Mouse (Mus musculus) spleen, adult 2 months (tissue): Measurements from ENCODE around the gene Mfap2. TPM values are rescaled to one million over a fixed set of nuclear protein-coding genes. Genes with fewer than 3 reads are reported as not detected.

Source experiments
- DNase-seq, 2 experiments: peaks; one replicate each; pipeline versions ENCODE4 v3.0.0 to v3.0.0-alpha.2; 2012 to 2021; ENCODE audit warnings: low spot score in 2 of 2, low read depth in 1 of 2
- H3K27ac ChIP-seq: fragments of 200-500 bp; 2 replicates; pipeline ENCODE4 v1.5.1; 2012; ENCODE audit warnings: low read length, inconsistent platforms; ENCODE audit not compliant: insufficient read depth
- H3K27me3 ChIP-seq: fragments of 200-500 bp; 2 replicates; pipeline ENCODE4 v1.6.1; 2012; ENCODE audit warnings: mild to moderate bottlenecking, moderate library complexity, low read length, inconsistent platforms; ENCODE audit not compliant: control insufficient read depth, insufficient read depth
- H3K36me3 ChIP-seq: fragments of 200-500 bp; 2 replicates; pipeline ENCODE4 v1.6.1; 2012; ENCODE audit warnings: mild to moderate bottlenecking, low read length, inconsistent platforms; ENCODE audit not compliant: control insufficient read depth, insufficient read depth
- H3K4me1 ChIP-seq: fragments of 200-500 bp; 2 replicates; pipeline ENCODE4 v1.6.1; 2011; ENCODE audit warnings: inconsistent platforms; ENCODE audit not compliant: control insufficient read depth, insufficient read depth, insufficient read length
- H3K4me3 ChIP-seq: fragments of 200-500 bp; 2 replicates; pipeline ENCODE4 v1.5.1; 2011; ENCODE audit warnings: mild to moderate bottlenecking, inconsistent platforms; ENCODE audit not compliant: insufficient read depth, insufficient read length; ENCODE audit errors: extremely low read depth
- CTCF ChIP-seq: fragments of 200-500 bp; IDR thresholded peaks from 2 replicates; pipeline ENCODE4 v1.5.1; 2011; ENCODE audit warnings: mild to moderate bottlenecking, inconsistent platforms; ENCODE audit not compliant: insufficient read depth, insufficient read length, insufficient replicate concordance; ENCODE audit errors: extremely low read depth
- POLR2A ChIP-seq: fragments of 200-500 bp; IDR thresholded peaks from 2 replicates; pipeline ENCODE4 v1.6.1; 2011; ENCODE audit warnings: low read depth, low read length, inconsistent platforms
- WGBS: fragments of 180-500 bp; shearing (Covaris S2); methylation state at CpG from one replicate; pipeline ENCODE4 v1.1.7; 2018; 5-methylcytosine and 5-hydroxymethylcytosine counted together
- polyA plus RNA-seq: library from polyadenylated mRNA; depleted of rRNA; stranded (reverse); fragments of >200 nt; gene quantifications from 2 replicates; pipeline ENCODE4 v1.2.3, GENCODE M21; 2012

The Mfap2 gene
- polyA plus RNA-seq, 1 experiment, result 3.1 TPM

DNA sequence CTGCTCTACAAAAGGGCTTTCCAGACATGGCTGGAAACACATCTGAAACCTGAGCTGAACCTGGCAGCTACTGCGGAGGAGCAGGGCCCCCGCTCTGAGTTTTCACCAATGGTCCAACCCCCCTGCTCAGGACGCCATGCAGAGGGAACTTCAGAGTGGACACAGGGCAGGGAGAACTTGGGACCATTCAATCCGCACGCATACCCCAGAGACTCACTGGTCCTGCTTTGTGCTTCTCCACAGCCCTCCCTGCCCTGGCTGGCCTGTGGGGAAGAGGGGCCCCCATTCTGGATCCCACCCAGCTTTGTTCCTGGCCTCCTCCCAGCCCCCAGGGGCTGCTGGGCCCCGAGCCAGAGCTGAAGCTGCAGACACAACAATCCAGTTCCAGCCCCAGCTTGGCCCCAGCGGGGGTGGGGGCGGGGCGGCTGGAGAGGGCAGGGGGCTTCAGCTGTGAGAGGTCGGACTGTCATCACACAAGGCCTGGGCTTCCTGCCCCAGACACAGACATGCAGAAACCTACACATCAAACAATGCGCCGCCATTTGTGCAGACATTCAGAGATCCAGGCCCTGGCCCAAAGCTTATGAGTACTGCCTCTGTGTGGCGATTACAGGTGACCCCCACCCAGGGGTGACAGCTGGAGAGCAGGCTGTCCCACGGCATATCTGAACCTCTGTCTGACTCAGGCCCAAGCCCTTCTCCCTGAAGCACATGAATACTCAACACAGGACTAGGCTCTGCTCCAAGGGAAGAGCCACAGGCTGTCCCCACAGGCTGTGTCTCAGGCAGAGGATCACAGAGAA, 10.8 kb downstream of the Mfap2 start:
- WGBS, result 86% methylated on average over 14 of the region's 14 CpGs
- no peak for TF ChIP-seq POLR2A
- TF ChIP-seq CTCF, result no peak
- Histone ChIP-seq H3K4me1 (no peaks in the 10 kb centered on the region), H3K36me3 (no peaks in the 10 kb centered on the region), H3K27me3 (no peaks in the 10 kb centered on the region), H3K27ac (no peak overlapping the region), H3K4me3 (no peak overlapping the region)
- no peak for DNase-seq

DNA sequence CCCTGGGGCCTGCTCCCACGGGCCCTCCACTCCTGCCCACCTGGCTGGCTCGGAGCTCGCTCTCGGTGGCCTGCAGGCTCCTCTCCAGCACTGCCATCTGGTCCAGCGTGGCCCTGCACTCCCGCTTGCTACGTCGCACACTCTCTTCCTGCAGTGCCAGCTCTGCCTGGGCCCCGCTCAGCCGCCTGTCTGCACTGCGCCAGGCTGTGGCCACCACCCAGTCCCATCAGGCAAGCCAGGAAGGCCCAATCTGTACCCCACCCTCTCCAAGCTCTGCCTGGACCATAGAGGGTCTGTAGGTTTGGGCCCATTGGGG, 11.4 kb downstream of the Mfap2 start:
- no peaks in the 10 kb centered on the region for H3K27me3 ChIP-seq
- no peaks in the 10 kb centered on the region for H3K4me1 ChIP-seq
- no peak overlapping the region for H3K27ac ChIP-seq
- H3K36me3 ChIP-seq, result no peaks in the 10 kb centered on the region
- H3K4me3 ChIP-seq, result no peak overlapping the region
- WGBS, result 86% methylated on average over 11 of the region's 11 CpGs
- no peak for TF ChIP-seq POLR2A
- TF ChIP-seq CTCF, result no peak
- no peak for DNase-seq

DNA sequence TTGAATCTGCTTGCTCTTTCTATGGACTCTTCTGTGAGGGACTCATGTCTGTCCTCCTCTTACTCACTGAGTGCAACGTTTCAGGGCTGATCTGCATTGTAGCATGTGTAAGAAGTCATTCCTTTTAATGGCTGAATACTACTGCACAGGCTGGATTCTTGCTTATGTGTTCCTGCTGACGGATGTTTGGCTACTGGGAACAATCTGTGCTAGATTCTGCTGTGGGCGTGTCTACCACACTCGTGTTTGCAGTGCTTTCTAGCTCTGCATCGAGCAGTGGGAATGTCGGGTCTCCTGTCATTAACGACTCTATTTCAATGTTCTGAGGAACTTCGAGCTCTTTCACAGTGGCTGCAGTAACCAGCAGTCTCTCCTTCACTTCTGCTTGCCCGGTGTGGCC, 13.8 kb downstream of the Mfap2 start:
- no peak for TF ChIP-seq POLR2A
- no peak for TF ChIP-seq CTCF
- Histone ChIP-seq H3K36me3 (no peaks in the 10 kb centered on the region), H3K27ac (no peak overlapping the region), H3K4me1 (no peaks in the 10 kb centered on the region), H3K4me3 (no peak overlapping the region), H3K27me3 (no peaks in the 10 kb centered on the region)
- WGBS, result 63% methylated on average over 9 of the region's 9 CpGs
- no peak for DNase-seq

DNA sequence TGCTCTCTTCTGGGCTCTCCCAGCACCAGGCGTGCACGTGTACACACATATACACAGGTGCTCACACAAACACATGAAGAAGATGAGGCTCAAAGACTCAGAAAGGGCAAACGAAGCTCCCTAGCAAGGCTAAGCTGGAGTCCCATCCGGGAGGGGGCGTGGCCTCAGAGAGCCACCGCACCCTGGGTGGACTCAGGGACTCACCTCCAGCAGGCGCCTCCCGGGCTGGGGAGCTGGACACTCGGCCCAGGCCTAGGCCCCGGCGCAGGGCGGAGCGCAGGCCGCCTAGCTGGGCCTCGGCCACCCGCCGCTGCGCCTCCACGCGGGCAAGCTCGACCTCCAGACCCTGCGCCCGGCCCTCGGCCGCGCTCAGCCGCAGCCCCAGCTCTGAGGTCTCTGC, 14.8 kb downstream of the Mfap2 start:
- Histone ChIP-seq H3K27ac (no peak overlapping the region), H3K36me3 (no peaks in the 10 kb centered on the region), H3K27me3 (no peaks in the 10 kb centered on the region), H3K4me3 (no peak overlapping the region), H3K4me1 (no peaks in the 10 kb centered on the region)
- WGBS, result 89% methylated on average over 27 of the region's 27 CpGs
- no peak for TF ChIP-seq CTCF
- TF ChIP-seq POLR2A, result no peak
- no peak for DNase-seq

DNA sequence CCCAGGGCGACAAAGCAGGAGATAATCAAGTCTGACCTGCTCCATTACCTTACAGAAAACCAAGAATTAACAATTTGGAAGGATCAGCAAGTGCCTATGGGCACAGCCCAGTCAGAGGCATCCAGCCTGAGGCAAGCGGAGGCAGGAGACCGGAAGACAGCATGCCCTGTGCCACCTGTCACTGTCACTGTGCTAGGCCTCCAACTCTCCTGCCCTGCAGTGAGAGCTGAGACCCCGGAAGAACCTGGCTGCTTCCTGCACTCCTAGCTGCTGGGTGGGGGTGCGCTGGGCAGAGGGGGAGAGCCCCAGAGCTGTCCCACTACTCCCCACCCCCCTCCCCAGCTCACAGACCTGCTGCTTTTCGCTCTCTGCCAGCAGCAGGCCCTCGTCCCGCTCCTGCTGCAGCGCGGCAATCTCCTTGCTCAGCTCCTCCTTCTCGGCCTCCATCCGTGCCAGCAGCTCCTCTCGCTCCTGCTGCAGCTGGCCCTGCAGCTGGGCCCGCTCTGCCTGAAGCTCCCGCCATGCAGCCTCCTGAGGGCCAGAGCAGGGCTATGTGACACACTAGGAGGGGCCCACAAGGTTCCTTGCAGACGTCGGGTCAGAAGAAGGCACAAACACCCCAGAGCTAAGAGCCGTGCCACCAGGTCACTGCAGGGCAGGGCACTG, 20.5 kb downstream of the Mfap2 start:
- no peaks in the 10 kb centered on the region for H3K4me1 ChIP-seq
- no peak for DNase-seq
- 93% methylated on average over 18 of the region's 18 CpGs for WGBS
- H3K27me3 ChIP-seq, result no peaks in the 10 kb centered on the region
- no peak overlapping the region for H3K27ac ChIP-seq
- no peak overlapping the region for H3K4me3 ChIP-seq
- TF ChIP-seq CTCF (no peak), POLR2A (no peak)
- H3K36me3 ChIP-seq, result no peaks in the 10 kb centered on the region

DNA sequence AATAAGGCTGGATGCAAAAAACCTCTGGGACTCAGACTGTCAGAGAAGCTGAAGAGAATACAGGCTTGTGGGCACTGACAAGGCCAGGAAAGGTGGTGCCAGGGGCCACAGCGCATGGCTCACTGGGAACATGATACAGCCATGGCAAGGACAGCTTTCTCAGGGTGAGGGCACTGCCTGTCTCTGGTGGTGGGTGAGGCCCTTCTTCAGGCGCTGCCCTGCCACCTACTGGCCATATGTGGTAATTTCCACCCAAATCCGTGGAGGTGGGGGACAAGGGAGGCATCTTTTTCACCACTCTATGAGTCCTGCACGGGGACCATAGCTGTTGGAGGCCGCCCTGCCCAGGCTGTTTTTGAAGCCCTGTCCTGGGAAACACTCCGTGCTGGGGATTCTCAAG, 21.5 kb downstream of the Mfap2 start:
- Histone ChIP-seq H3K4me1 (no peaks in the 10 kb centered on the region), H3K36me3 (no peaks in the 10 kb centered on the region), H3K27ac (no peak overlapping the region), H3K4me3 (no peak overlapping the region), H3K27me3 (no peaks in the 10 kb centered on the region)
- DNase-seq, result peak; percentile 50 to 76
- WGBS, result 9% methylated on average over 6 of the region's 6 CpGs
- TF ChIP-seq CTCF (peak; percentile 95), POLR2A (no peak)
